Mouse (Mus musculus) ovary, adult 18-20 months (tissue): ENCODE measurements around the gene Itpkc.

Source experiments
- DNase-seq: peaks from one replicate; pipeline ENCODE4 v3.0.0; 2022; ENCODE audit warnings: low spot score, mixed read lengths

Gene Itpkc

GRCm38 (mm10) chr7:27192434-27192833 lies 36.0 kb downstream of the Itpkc start:
- no peak for DNase-seq

- no peak for DNase-seq
These were observed 39.1 kb downstream of the Itpkc start for GRCm38 (mm10) chr7:27189271-27189931.

- DNase-seq, result no peak
These were observed 42.5 kb downstream of the Itpkc start for GRCm38 (mm10) chr7:27185986-27186385.

GRCm38 (mm10) chr7:27184964-27185363 lies 43.5 kb downstream of the Itpkc start:
- no peak for DNase-seq

GRCm38 (mm10) chr7:27182498-27182897 lies 46.0 kb downstream of the Itpkc start:
- no peak for DNase-seq

- DNase-seq, result no peak
These were observed 47.4 kb downstream of the Itpkc start, which contains the start of the genes Gm21983 and Mia for GRCm38 (mm10) chr7:27180837-27181695. Gm21983 (minus strand) TSS chr7:27181086. Mia (minus strand) TSS chr7:27181157.

- DNase-seq, result no peak
These were observed 48.4 kb downstream of the Itpkc start for GRCm38 (mm10) chr7:27180036-27180435.

GRCm38 (mm10) chr7:27179217-27179918 lies 49.1 kb downstream of the Itpkc start:
- no peak for DNase-seq

- DNase-seq, result peak; percentile 100
These were observed 49.9 kb downstream of the Itpkc start, which contains the start of gene Rab4b for GRCm38 (mm10) chr7:27178324-27179216. Rab4b (minus strand) TSS chr7:27178896.

GRCm38 (mm10) chr7:27177942-27178323 lies 50.5 kb downstream of the Itpkc start:
- no peak for DNase-seq

- DNase-seq, result no peak
These were observed 53.6 kb downstream of the Itpkc start for GRCm38 (mm10) chr7:27174896-27175295.

GRCm38 (mm10) chr7:27174496-27174895 lies 54.0 kb downstream of the Itpkc start:
- no peak for DNase-seq

- DNase-seq, result no peak
These were observed 57.5 kb downstream of the Itpkc start for GRCm38 (mm10) chr7:27170981-27171380.

- DNase-seq, result no peak
These were observed 60.1 kb downstream of the Itpkc start for GRCm38 (mm10) chr7:27168371-27168770.

GRCm38 (mm10) chr7:27167475-27168094 lies 60.9 kb downstream of the Itpkc start:
- DNase-seq, result no peak

GRCm38 (mm10) chr7:27166614-27167474 lies 61.6 kb downstream of the Itpkc start, which contains the start of gene Egln2:
Egln2 (minus strand) TSS chr7:27166802.
- peak; percentile 92 for DNase-seq

- DNase-seq, result peak; percentile 79
These were observed 62.2 kb downstream of the Itpkc start for GRCm38 (mm10) chr7:27166229-27166613.

- DNase-seq, result no peak
These were observed 62.8 kb downstream of the Itpkc start for GRCm38 (mm10) chr7:27165696-27166095.

GRCm38 (mm10) chr7:27165007-27165655 lies 63.3 kb downstream of the Itpkc start:
- peak; percentile 45 for DNase-seq
